Mouse (Mus musculus) intestine, postnatal 0 days (tissue): Measurements from ENCODE around the gene Hist1h3a. TPM values are rescaled to one million over a fixed set of nuclear protein-coding genes. Genes with fewer than 3 reads are reported as not detected.

ENCODE experiments used
- ATAC-seq: fragments of 200-750 bp; cut with Nextera tagmentation; 2 replicates; pipeline ENCODE4 v1.8.0; 2017; ENCODE audit warnings: mild to moderate bottlenecking, moderate TSS enrichment, moderate library complexity
- H3K27ac ChIP-seq: fragments of 300-500 bp; sonication (generic); 2 replicates; pipeline ENCODE4 v1.5.1; 2014; ENCODE audit warnings: mild to moderate bottlenecking, low read depth, low read length, moderate library complexity
- H3K27me3 ChIP-seq: fragments of 300-500 bp; sonication (generic); replicated peaks from 2 replicates; pipeline ENCODE4 v1.6.1; 2014; ENCODE audit warnings: low read length, mixed read lengths; ENCODE audit not compliant: control insufficient read depth, insufficient read depth
- H3K36me3 ChIP-seq: fragments of 300-500 bp; sonication (generic); 2 replicates; pipeline ENCODE4 v1.6.1; 2014; ENCODE audit warnings: mild to moderate bottlenecking, moderate library complexity; ENCODE audit not compliant: control insufficient read depth, insufficient read depth
- H3K4me1 ChIP-seq: fragments of 300-500 bp; sonication (generic); replicated peaks from 2 replicates; pipeline ENCODE4 v1.6.1; 2014; ENCODE audit warnings: antibody characterized with exemption, low read length, mixed read lengths; ENCODE audit not compliant: control insufficient read depth, insufficient read depth
- H3K4me2 ChIP-seq: fragments of 300-500 bp; sonication (generic); replicated peaks from 2 replicates; pipeline ENCODE4 v1.6.1; 2014; ENCODE audit warnings: low read depth, mild to moderate bottlenecking, moderate library complexity
- H3K4me3 ChIP-seq: fragments of 300-500 bp; sonication (generic); 2 replicates; pipeline ENCODE4 v1.5.1; 2014; ENCODE audit warnings: low read depth, low read length
- H3K9ac ChIP-seq: fragments of 300-500 bp; sonication (generic); 2 replicates; pipeline ENCODE4 v1.6.1; 2014; ENCODE audit warnings: mild to moderate bottlenecking, low read depth, low read length
- H3K9me3 ChIP-seq: fragments of 300-500 bp; sonication (generic); 2 replicates; pipeline ENCODE4 v1.6.1; 2016; ENCODE audit warnings: mixed run types; ENCODE audit not compliant: control insufficient read depth
- CTCF ChIP-seq: sonication (generic); IDR thresholded peaks from 2 replicates; pipeline ENCODE4 v1.5.1; 2016; ENCODE audit warnings: low read depth, mild to moderate bottlenecking, control low read depth, antibody characterized with exemption, moderate library complexity
- WGBS: fragments of 180-500 bp; shearing (Covaris S2); extraction: QIAGEN DNeasy Blood & Tissue Kit; methylation state at CpG from one replicate; pipeline ENCODE4 v1.1.7; 2014; 5-methylcytosine and 5-hydroxymethylcytosine counted together
- polyA plus RNA-seq: library from polyadenylated mRNA; unstranded; fragments of >200 nt; fragmentation: Nextera tagmentation; extraction: Ambion mirVana; gene quantifications from 2 replicates; pipeline ENCODE4 v1.2.1, GENCODE M21; 2015

The Hist1h3a gene
- polyA plus RNA-seq, 1 experiment from 2014 or later, result 4.5 TPM

GRCm38 (mm10) chr13:23744421-23745380, 17.5 kb downstream of the Hist1h3a start:
- no peak overlapping the region for H3K9ac ChIP-seq
- H3K9me3 ChIP-seq, result no peaks in the 10 kb centered on the region
- no peak for ATAC-seq
- 2% methylated on average over 14 of the region's 36 CpGs for WGBS
- no peaks in the 10 kb centered on the region for H3K36me3 ChIP-seq
- TF ChIP-seq CTCF, result no peak
- peak overlapping the region; percentile 36 for H3K4me3 ChIP-seq
- peaks cover 4% of the 10 kb centered on the region; the same call in 1 of the 2 replicates for H3K4me1 ChIP-seq
- peak overlapping the region; percentile 68 for H3K4me2 ChIP-seq
- no peaks in the 10 kb centered on the region for H3K27me3 ChIP-seq
- no peak overlapping the region for H3K27ac ChIP-seq

GRCm38 (mm10) chr13:23743963-23744362, 18.2 kb downstream of the Hist1h3a start:
- TF ChIP-seq CTCF, result no peak
- Histone ChIP-seq H3K27me3 (no peaks in the 10 kb centered on the region), H3K27ac (no peak overlapping the region), H3K9ac (no peak overlapping the region), H3K4me2 (peak overlapping the region; percentile 68; the same call in 1 of the 2 replicates), H3K4me1 (peaks cover 4% of the 10 kb centered on the region; the same call in 1 of the 2 replicates), H3K36me3 (no peaks in the 10 kb centered on the region), H3K4me3 (peak overlapping the region; percentile 36; the same call in 1 of the 2 replicates), H3K9me3 (no peaks in the 10 kb centered on the region)
- 29% methylated on average over 4 of the region's 4 CpGs for WGBS
- ATAC-seq, result no peak

- H3K9ac ChIP-seq, result no peak overlapping the region
- no peak overlapping the region for H3K27ac ChIP-seq
- 77% methylated on average over 5 of the region's 5 CpGs for WGBS
- H3K4me3 ChIP-seq, result no peak overlapping the region
- no peak overlapping the region for H3K4me2 ChIP-seq
- H3K36me3 ChIP-seq, result no peaks in the 10 kb centered on the region
- no peaks in the 10 kb centered on the region for H3K9me3 ChIP-seq
- ATAC-seq, result no peak
- H3K27me3 ChIP-seq, result no peaks in the 10 kb centered on the region
- TF ChIP-seq CTCF, result no peak
- peaks cover 4% of the 10 kb centered on the region; the same call in 1 of the 2 replicates for H3K4me1 ChIP-seq
Measured at GRCm38 (mm10) chr13:23743215-23743614, 19.0 kb downstream of the Hist1h3a start.

GRCm38 (mm10) chr13:23742007-23742406, 20.2 kb downstream of the Hist1h3a start:
- Histone ChIP-seq H3K27ac (no peak overlapping the region), H3K27me3 (no peaks in the 10 kb centered on the region), H3K9ac (no peak overlapping the region), H3K4me3 (no peak overlapping the region), H3K4me2 (no peak overlapping the region), H3K4me1 (no peaks in the 10 kb centered on the region), H3K9me3 (no peaks in the 10 kb centered on the region), H3K36me3 (no peaks in the 10 kb centered on the region)
- TF ChIP-seq CTCF, result no peak
- no peak for ATAC-seq

GRCm38 (mm10) chr13:23740910-23741309, 21.3 kb downstream of the Hist1h3a start:
- no peak overlapping the region for H3K9ac ChIP-seq
- no peak overlapping the region for H3K4me3 ChIP-seq
- H3K36me3 ChIP-seq, result no peaks in the 10 kb centered on the region
- H3K4me1 ChIP-seq, result no peaks in the 10 kb centered on the region
- H3K9me3 ChIP-seq, result no peaks in the 10 kb centered on the region
- TF ChIP-seq CTCF, result no peak
- H3K27ac ChIP-seq, result peak overlapping the region; percentile 97; the same call in 1 of the 2 replicates
- WGBS, result 64% methylated on average over 5 of the region's 5 CpGs
- ATAC-seq, result no peak
- no peaks in the 10 kb centered on the region for H3K27me3 ChIP-seq
- H3K4me2 ChIP-seq, result peak overlapping the region; percentile 85

GRCm38 (mm10) chr13:23740256-23740840, 21.8 kb downstream of the Hist1h3a start:
- no peak for TF ChIP-seq CTCF
- WGBS, result 20% methylated on average over 13 of the region's 13 CpGs
- Histone ChIP-seq H3K36me3 (no peaks in the 10 kb centered on the region), H3K4me3 (peak overlapping the region; percentile 60), H3K9me3 (no peaks in the 10 kb centered on the region), H3K4me1 (no peaks in the 10 kb centered on the region), H3K4me2 (peak overlapping the region; percentile 85), H3K27me3 (no peaks in the 10 kb centered on the region), H3K27ac (peak overlapping the region; percentile 97), H3K9ac (peak overlapping the region; percentile 90)
- no peak for ATAC-seq
